Mouse (Mus musculus): ENCODE measurements around the gene Itsn1. TPM values are rescaled to one million over a fixed set of nuclear protein-coding genes. Genes with fewer than 3 reads are reported as not detected.

The Itsn1 gene
- polyA plus RNA-seq, 1 experiment: 12.9 TPM

DNA sequence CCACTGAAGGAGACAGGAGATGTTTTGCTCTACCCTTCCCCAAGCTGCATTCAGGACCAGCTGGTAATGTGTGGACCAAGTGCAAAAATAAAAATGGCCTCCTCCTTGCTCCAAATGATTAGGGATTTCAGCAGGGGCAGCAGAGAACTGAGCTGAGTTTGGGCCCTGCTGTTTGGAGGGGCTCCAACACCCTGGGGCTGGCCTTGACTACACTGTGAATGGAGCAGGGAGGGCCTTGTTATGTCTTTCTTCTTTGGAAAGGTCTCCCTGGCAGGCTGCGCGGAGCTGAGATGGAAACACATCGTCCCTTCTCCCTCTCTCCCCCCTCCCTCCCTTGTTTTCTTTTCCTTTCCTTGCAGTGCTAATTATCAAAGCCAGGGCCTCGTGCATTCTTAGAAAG, 189.4 kb downstream of the Itsn1 start:
- DNase-seq: no peak
- Histone ChIP-seq H3K36me3 (ENCODE audit: control insufficient read depth, insufficient read depth, low read length) (no peaks in the 10 kb centered on the region; the same call in 1 of the 2 replicates), H3K27ac (ENCODE audit: control insufficient read depth, insufficient read depth, low read length) (no peak overlapping the region), H3K4me3 (ENCODE audit: control insufficient read depth, insufficient read depth, low read length) (no peak overlapping the region), H3K4me1 (replicated peaks; ENCODE audit: control insufficient read depth, insufficient read depth, low read length) (peaks cover 6% of the 10 kb centered on the region), H3K27me3 (ENCODE audit: control insufficient read depth, insufficient read depth, low read length) (no peaks in the 10 kb centered on the region)
- TF ChIP-seq CTCF (IDR thresholded peaks at IDR 0.05; ENCODE audit: borderline replicate concordance, control insufficient read depth, extremely low read depth, insufficient read depth, low read length, poor library complexity) (no peak), POLR2A (IDR thresholded peaks at IDR 0.05; ENCODE audit: control insufficient read depth, extremely low read depth, insufficient read depth, low read length, poor library complexity) (no peak)
- WGBS: 83% methylated on average over 4 of the region's 4 CpGs

DNA sequence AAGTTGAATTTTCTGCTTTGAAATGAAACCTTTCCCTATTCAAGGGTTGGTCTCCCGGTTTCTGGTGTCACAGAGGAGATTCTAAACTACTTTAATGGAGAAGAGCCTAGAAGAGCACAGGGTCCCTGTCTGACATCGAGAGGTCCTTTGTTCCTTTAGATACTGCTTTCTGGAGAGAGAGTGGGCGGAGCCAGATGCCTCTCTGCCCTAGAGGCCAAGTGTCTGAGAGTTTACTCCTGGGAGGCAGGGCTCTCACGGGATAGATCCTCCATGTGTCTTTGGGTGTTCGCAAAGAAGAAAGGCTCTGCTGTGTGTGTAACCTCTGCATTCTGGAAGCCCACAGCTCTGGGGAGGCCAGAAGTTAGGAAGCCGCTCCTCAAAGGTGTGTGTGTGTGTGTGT, 190.0 kb downstream of the Itsn1 start:
- no peak overlapping the region for H3K4me3 ChIP-seq (ENCODE audit: control insufficient read depth, insufficient read depth, low read length)
- no peak overlapping the region for H3K27ac ChIP-seq (ENCODE audit: control insufficient read depth, insufficient read depth, low read length)
- H3K4me1 ChIP-seq (replicated peaks; ENCODE audit: control insufficient read depth, insufficient read depth, low read length): peaks cover 6% of the 10 kb centered on the region
- TF ChIP-seq POLR2A (IDR thresholded peaks at IDR 0.05; ENCODE audit: control insufficient read depth, extremely low read depth, insufficient read depth, low read length, poor library complexity) (no peak), CTCF (IDR thresholded peaks at IDR 0.05; ENCODE audit: borderline replicate concordance, control insufficient read depth, extremely low read depth, insufficient read depth, low read length, poor library complexity) (no peak)
- peaks cover 5% of the 10 kb centered on the region for H3K36me3 ChIP-seq (ENCODE audit: control insufficient read depth, insufficient read depth, low read length)
- DNase-seq: no peak
- H3K27me3 ChIP-seq (ENCODE audit: control insufficient read depth, insufficient read depth, low read length): no peaks in the 10 kb centered on the region
- WGBS: 82% methylated on average over 6 of the region's 6 CpGs

DNA sequence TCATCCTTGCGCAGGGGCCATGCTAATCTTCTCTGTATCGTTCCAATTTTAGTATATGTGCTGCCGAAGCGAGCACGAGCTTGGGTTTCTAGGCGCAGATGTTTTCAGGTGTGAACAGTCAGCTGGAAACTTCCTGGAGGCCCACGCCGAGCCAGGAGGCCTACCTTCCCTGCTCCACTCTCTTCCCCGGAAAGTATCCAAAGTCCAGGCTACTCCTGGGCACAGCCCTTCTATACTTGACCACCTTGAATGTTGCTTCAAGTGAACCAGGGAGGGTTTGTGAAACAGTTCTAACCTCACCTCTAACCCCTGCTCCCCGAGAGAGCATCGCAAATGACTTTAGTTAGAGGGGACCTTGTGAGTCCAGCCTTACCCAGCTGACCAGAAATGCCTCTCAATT, 192.3 kb downstream of the Itsn1 start:
- Histone ChIP-seq H3K4me1 (replicated peaks; ENCODE audit: control insufficient read depth, insufficient read depth, low read length) (peaks cover 6% of the 10 kb centered on the region), H3K27me3 (ENCODE audit: control insufficient read depth, insufficient read depth, low read length) (no peaks in the 10 kb centered on the region), H3K36me3 (ENCODE audit: control insufficient read depth, insufficient read depth, low read length) (peaks cover 25% of the 10 kb centered on the region), H3K4me3 (ENCODE audit: control insufficient read depth, insufficient read depth, low read length) (no peak overlapping the region), H3K27ac (ENCODE audit: control insufficient read depth, insufficient read depth, low read length) (no peak overlapping the region)
- no peak for DNase-seq
- WGBS: 95% methylated on average over 11 of the region's 11 CpGs
- TF ChIP-seq POLR2A (IDR thresholded peaks at IDR 0.05; ENCODE audit: control insufficient read depth, extremely low read depth, insufficient read depth, low read length, poor library complexity): no peak
- TF ChIP-seq CTCF (IDR thresholded peaks at IDR 0.05; ENCODE audit: borderline replicate concordance, control insufficient read depth, extremely low read depth, insufficient read depth, low read length, poor library complexity): no peak

DNA sequence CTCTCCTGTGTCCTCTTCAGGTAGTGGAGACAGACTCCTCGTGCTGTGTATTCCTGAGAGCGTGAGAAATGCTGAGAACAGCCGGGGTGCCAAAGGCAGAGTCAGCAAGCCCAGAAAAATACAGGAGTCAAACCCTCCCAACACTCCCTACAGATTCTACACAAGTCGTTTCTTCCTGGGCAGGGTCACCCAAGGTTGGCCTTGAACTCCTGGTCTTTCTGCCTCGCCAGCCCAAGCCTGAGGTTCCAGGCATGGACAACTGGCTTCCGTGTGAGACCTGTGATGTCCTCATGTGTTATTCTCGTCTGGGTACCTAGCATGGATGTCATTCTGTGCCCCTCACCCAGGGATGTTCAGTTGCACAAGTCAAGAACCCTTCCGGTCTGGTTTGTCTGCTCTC, 193.9 kb downstream of the Itsn1 start:
- Histone ChIP-seq H3K27me3 (ENCODE audit: control insufficient read depth, insufficient read depth, low read length) (no peaks in the 10 kb centered on the region), H3K27ac (ENCODE audit: control insufficient read depth, insufficient read depth, low read length) (no peak overlapping the region), H3K4me1 (replicated peaks; ENCODE audit: control insufficient read depth, insufficient read depth, low read length) (peaks cover 3% of the 10 kb centered on the region), H3K36me3 (ENCODE audit: control insufficient read depth, insufficient read depth, low read length) (peaks cover 41% of the 10 kb centered on the region), H3K4me3 (ENCODE audit: control insufficient read depth, insufficient read depth, low read length) (no peak overlapping the region)
- TF ChIP-seq CTCF (IDR thresholded peaks at IDR 0.05; ENCODE audit: borderline replicate concordance, control insufficient read depth, extremely low read depth, insufficient read depth, low read length, poor library complexity) (no peak), POLR2A (IDR thresholded peaks at IDR 0.05; ENCODE audit: control insufficient read depth, extremely low read depth, insufficient read depth, low read length, poor library complexity) (no peak)
- 89% methylated on average over 8 of the region's 8 CpGs for WGBS
- DNase-seq: no peak

DNA sequence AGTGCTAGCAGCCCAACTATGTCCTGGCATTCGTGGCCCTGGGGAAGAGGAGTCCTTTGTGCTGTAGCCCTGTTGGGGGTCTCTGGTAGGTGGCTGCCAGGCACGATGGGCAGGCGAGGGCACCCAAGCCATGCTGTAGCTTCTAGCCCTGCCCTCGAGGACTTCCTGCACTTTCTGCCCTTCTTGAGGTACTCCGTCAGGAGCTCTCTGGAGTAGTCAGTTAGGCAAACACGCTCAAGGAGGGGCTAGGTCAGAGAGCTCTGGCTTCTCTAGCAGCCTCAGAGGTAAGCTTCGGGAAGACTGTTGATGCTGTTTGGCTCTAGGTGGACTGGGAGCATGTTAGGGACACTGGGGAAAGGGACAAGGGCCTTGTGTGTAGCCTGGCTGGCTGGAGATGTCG, 195.3 kb downstream of the Itsn1 start:
- H3K27me3 ChIP-seq (ENCODE audit: control insufficient read depth, insufficient read depth, low read length): no peaks in the 10 kb centered on the region
- H3K27ac ChIP-seq (ENCODE audit: control insufficient read depth, insufficient read depth, low read length): no peak overlapping the region
- WGBS: 89% methylated on average over 8 of the region's 8 CpGs
- H3K36me3 ChIP-seq (ENCODE audit: control insufficient read depth, insufficient read depth, low read length): peaks cover 47% of the 10 kb centered on the region
- no peak for DNase-seq
- no peak for TF ChIP-seq POLR2A (IDR thresholded peaks at IDR 0.05; ENCODE audit: control insufficient read depth, extremely low read depth, insufficient read depth, low read length, poor library complexity)
- TF ChIP-seq CTCF (IDR thresholded peaks at IDR 0.05; ENCODE audit: borderline replicate concordance, control insufficient read depth, extremely low read depth, insufficient read depth, low read length, poor library complexity): no peak
- H3K4me3 ChIP-seq (ENCODE audit: control insufficient read depth, insufficient read depth, low read length): no peak overlapping the region
- H3K4me1 ChIP-seq (replicated peaks; ENCODE audit: control insufficient read depth, insufficient read depth, low read length): no peaks in the 10 kb centered on the region

DNA sequence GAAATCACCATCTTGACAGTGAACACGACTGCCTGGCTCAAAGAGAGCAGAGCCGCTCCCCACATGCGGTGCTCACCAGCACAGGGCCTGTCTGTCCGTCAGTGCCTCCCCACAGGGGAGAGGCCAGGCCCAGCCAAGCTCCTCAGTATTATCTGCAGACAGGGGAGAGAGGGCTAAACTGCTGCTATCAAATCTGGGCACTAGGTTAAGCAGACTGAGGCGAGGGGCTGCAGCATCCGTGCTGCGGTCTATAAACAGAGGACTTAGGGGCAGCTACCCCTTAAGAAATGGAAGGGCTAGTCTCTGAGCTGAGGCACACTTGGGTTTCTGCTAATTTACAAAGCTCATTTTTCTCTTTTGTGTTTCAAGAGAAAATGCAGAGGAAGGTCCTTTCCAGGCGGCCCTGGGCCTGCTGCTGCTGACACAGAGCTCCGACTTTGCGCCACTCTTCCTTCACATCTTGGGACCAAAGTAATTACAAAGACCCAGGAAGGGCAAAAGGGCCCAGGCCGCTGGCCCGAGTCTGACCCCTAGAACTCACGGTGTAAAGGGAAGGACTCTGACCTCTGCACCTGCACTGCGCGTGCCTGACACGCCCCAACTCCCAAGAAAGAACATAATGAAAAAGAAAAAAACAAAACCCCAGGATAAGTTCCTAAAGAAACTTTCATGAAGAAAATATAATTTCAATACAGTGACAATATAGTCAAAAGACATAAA, 199.0 kb downstream of the Itsn1 start:
- Histone ChIP-seq H3K27me3 (ENCODE audit: control insufficient read depth, insufficient read depth, low read length) (no peaks in the 10 kb centered on the region), H3K4me3 (ENCODE audit: control insufficient read depth, insufficient read depth, low read length) (no peak overlapping the region), H3K36me3 (ENCODE audit: control insufficient read depth, insufficient read depth, low read length) (peaks cover 47% of the 10 kb centered on the region), H3K4me1 (replicated peaks; ENCODE audit: control insufficient read depth, insufficient read depth, low read length) (peaks cover 4% of the 10 kb centered on the region), H3K27ac (ENCODE audit: control insufficient read depth, insufficient read depth, low read length) (no peak overlapping the region)
- TF ChIP-seq CTCF (IDR thresholded peaks at IDR 0.05; ENCODE audit: borderline replicate concordance, control insufficient read depth, extremely low read depth, insufficient read depth, low read length, poor library complexity) (no peak), POLR2A (IDR thresholded peaks at IDR 0.05; ENCODE audit: control insufficient read depth, extremely low read depth, insufficient read depth, low read length, poor library complexity) (no peak)
- 97% methylated on average over 16 of the region's 16 CpGs for WGBS
- no peak for DNase-seq
